Mouse (Mus musculus) urinary bladder, postnatal 4 days (tissue): ENCODE measurements around the gene Ifitm2.
"Not testable (repeated sequence)": the region's sequence is repeated elsewhere in the genome, so short reads cannot be mapped to it uniquely, and the experiment has no call there.

ENCODE experiments used
- DNase-seq, 2 experiments: peaks; one replicate each; pipeline ENCODE4 v3.0.0; 2021 to 2022; ENCODE audit warnings: low spot score in 2 of 2

Gene Ifitm2

GRCm38 (mm10) chr7:140955758-140956555, at the start of gene Ifitm2, which contains the start of gene Gm45717:
Gene Ifitm2 (minus strand): TSS chr7:140955987.
Gene Gm45717 (minus strand): TSS chr7:140955937.
- DNase-seq, result peak; percentile 81 to 84

GRCm38 (mm10) chr7:141003248-141004010, 47.6 kb upstream of the Ifitm2 start:
- no peak for DNase-seq

GRCm38 (mm10) chr7:141000881-141001708, 45.3 kb upstream of the Ifitm2 start:
- no peak for DNase-seq

GRCm38 (mm10) chr7:140998853-140999700, 43.3 kb upstream of the Ifitm2 start:
- no peak for DNase-seq

- no peak for DNase-seq
Observed at GRCm38 (mm10) chr7:140997817-140998216, 42.0 kb upstream of the Ifitm2 start.

- no peak for DNase-seq
Observed at GRCm38 (mm10) chr7:140991117-140991689, 35.4 kb upstream of the Ifitm2 start.

GRCm38 (mm10) chr7:140990622-140991021, 34.8 kb upstream of the Ifitm2 start:
- no peak for DNase-seq

GRCm38 (mm10) chr7:140990185-140990584, 34.4 kb upstream of the Ifitm2 start:
- DNase-seq, result no peak

- DNase-seq, result no peak
Observed at GRCm38 (mm10) chr7:140989022-140989421, 33.2 kb upstream of the Ifitm2 start.

- no peak for DNase-seq
Observed at GRCm38 (mm10) chr7:140987182-140988138, 31.7 kb upstream of the Ifitm2 start.

- no peak for DNase-seq
Observed at GRCm38 (mm10) chr7:140982971-140983370, 27.2 kb upstream of the Ifitm2 start.

- DNase-seq, result no peak
Observed at GRCm38 (mm10) chr7:140981704-140982103, 25.9 kb upstream of the Ifitm2 start.

- DNase-seq, result not testable (repeated sequence)
Observed at GRCm38 (mm10) chr7:140976720-140977119, 20.9 kb upstream of the Ifitm2 start.

GRCm38 (mm10) chr7:140975465-140975864, 19.7 kb upstream of the Ifitm2 start:
- no peak for DNase-seq

- no peak for DNase-seq
Observed at GRCm38 (mm10) chr7:140974940-140975339, 19.2 kb upstream of the Ifitm2 start.

- no peak for DNase-seq
Observed at GRCm38 (mm10) chr7:140973396-140974165, 17.8 kb upstream of the Ifitm2 start.

- no peak for DNase-seq
Observed at GRCm38 (mm10) chr7:140971479-140972171, 15.8 kb upstream of the Ifitm2 start.

GRCm38 (mm10) chr7:140970931-140971330, 15.1 kb upstream of the Ifitm2 start:
- no peak for DNase-seq
